Mouse (Mus musculus): Measurements from ENCODE around the gene Zfp65. TPM values are rescaled to one million over a fixed set of nuclear protein-coding genes. Genes with fewer than 3 reads are reported as not detected.
A peak's percentile ranks its signal among the peaks of the same experiment; 100 is the strongest.

The Zfp65 gene
- polyA plus RNA-seq (2014; fragmentation: Nextera tagmentation; extraction: Ambion mirVana) = 2.7 and 3.2 TPM in 2 replicates

DNA sequence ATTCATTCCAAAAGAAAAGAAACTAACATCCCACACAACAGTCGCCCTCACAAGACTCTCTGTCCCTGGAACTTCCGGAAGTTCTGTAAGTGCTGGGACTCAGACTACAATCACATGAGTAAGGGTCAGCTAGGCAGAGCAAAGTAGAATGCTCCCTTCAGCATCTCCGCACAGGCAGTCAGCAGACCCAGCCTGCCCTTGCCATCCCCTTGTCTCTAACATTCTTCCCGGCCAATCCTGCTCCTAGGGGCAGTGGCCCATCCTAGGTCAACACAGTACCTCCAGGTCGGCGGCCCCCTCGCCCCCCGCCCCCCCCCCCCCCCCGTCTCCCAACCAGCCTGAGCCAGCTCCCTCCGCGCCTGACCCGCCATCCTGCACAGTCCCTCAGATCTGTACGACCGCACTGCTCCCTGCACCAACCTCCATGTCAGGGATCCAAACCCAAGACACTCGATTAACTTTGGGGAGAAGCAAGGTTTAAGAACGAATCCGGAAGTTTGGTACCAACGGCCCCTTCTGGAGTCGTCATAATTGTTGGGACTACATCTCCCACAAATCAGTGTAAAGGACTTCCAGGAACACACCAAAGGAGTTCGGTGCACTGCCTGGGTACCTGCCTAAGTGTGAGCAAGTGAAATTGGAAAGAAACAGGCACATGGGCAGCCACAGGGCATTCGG lies at the start of gene Zfp65:
Zfp65 (minus strand) TSS at position 533 of the 678 bp plus-strand sequence.
- DNase-seq (peak; percentile 75), ATAC-seq (ENCODE audit: insufficient read depth) (peak; percentile 87)
- Histone ChIP-seq H3K9me3 (ENCODE audit: low read depth, low read length) (no peaks in the 10 kb centered on the region; the same call in 1 of the 2 replicates), H3K4me1 (ENCODE audit: insufficient read depth) (no peaks in the 10 kb centered on the region), H3K27ac (ENCODE audit: low read depth) (peak within 1 kb of the TSS; percentile 54; the same call in 1 of the 2 replicates), H3K27me3 (ENCODE audit: insufficient read depth, low read length) (no peaks in the 10 kb centered on the region), H3K9ac (peak within 1 kb of the TSS; percentile 65), H3K4me2 (peak within 1 kb of the TSS; percentile 65), H3K4me3 (ENCODE audit: low read depth, low read length) (peak within 1 kb of the TSS; percentile 54), H3K36me3 (ENCODE audit: insufficient read depth) (no peaks in the 10 kb centered on the region)
- 2% methylated on average over 17 of the region's 21 CpGs for WGBS
- TF ChIP-seq CTCF (IDR thresholded peaks at IDR 0.05; ENCODE audit: low read depth) = no peak

DNA sequence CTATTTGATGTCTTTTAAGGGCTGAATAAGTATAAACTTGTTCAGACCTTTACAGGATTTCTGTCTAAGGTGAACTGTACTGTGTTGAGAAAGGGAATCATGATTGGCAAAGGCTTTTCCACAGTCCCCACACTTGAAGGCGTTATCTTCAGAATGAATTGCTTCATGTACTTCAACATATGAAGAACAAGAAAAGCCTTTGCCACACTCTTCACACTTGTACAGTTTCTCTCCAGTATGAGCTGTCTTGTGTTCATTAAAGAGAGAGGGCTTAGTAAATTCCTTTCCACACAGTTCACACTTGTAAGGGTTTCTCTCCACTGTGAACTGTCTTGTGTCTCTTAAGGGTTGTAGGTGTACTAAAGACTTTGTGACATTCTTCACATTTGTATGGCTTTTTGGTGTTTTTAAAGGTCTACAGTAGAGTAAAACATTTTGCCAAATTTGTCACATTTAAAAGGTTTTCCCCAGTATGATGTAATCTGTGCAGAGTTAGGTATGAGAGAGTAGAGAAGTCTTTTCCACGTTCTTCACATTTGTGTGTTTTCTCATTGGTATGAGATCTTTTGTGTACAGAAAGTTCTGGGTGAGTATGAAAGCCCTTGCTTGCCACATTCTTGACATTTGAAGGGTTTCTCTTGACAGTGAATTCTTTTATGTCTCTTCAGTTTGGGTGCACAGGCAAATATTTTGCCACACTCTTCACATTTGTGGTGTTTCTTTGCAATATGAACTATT lies 34.2 kb upstream of the Zfp65 start:
- peak; percentile 81 for ATAC-seq (ENCODE audit: insufficient read depth)
- no peaks in the 10 kb centered on the region for H3K9me3 ChIP-seq (ENCODE audit: low read depth, low read length)
- peak overlapping the region; percentile 43; the same call in 1 of the 2 replicates for H3K27ac ChIP-seq (ENCODE audit: low read depth)
- H3K9ac ChIP-seq = no peak overlapping the region
- no peaks in the 10 kb centered on the region for H3K36me3 ChIP-seq (ENCODE audit: insufficient read depth)
- no peak overlapping the region for H3K4me2 ChIP-seq
- no peaks in the 10 kb centered on the region for H3K4me1 ChIP-seq (ENCODE audit: insufficient read depth)
- DNase-seq = peak; percentile 41
- 55% methylated on average over 2 of the region's 2 CpGs for WGBS
- TF ChIP-seq CTCF (IDR thresholded peaks at IDR 0.05; ENCODE audit: low read depth) = no peak
- H3K27me3 ChIP-seq (ENCODE audit: insufficient read depth, low read length) = no peaks in the 10 kb centered on the region
- H3K4me3 ChIP-seq (ENCODE audit: low read depth, low read length) = no peak overlapping the region

DNA sequence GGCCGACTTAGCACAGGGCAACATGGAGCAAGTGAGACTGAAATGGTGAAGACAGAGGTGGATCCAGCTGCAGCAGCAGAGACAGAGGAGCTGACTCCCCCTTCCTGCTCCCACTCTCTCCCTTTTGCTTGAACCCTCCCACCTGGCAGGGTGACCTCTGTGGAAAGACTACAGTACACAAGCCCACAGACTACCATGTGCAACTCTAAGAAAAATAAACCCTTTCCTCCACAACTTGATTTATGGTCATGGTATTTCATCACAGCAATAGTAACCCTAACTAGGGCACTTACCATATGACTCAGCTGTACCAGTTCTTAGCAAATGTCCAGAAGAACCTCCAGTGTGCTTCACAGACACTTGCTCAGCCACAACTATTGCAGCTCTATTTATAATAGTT lies 31.0 kb upstream of the Zfp65 start:
- H3K27ac ChIP-seq (ENCODE audit: low read depth) = no peak overlapping the region
- no peak overlapping the region for H3K4me3 ChIP-seq (ENCODE audit: low read depth, low read length)
- no peaks in the 10 kb centered on the region for H3K36me3 ChIP-seq (ENCODE audit: insufficient read depth)
- no peak overlapping the region for H3K9ac ChIP-seq
- ATAC-seq (ENCODE audit: insufficient read depth) (no peak), DNase-seq (no peak)
- H3K4me2 ChIP-seq = no peak overlapping the region
- no peaks in the 10 kb centered on the region for H3K4me1 ChIP-seq (ENCODE audit: insufficient read depth)
- no peak for TF ChIP-seq CTCF (IDR thresholded peaks at IDR 0.05; ENCODE audit: low read depth)
- no peaks in the 10 kb centered on the region for H3K27me3 ChIP-seq (ENCODE audit: insufficient read depth, low read length)
- WGBS = 44% methylated on average over 1 of the region's 1 CpGs
- no peaks in the 10 kb centered on the region for H3K9me3 ChIP-seq (ENCODE audit: low read depth, low read length)

DNA sequence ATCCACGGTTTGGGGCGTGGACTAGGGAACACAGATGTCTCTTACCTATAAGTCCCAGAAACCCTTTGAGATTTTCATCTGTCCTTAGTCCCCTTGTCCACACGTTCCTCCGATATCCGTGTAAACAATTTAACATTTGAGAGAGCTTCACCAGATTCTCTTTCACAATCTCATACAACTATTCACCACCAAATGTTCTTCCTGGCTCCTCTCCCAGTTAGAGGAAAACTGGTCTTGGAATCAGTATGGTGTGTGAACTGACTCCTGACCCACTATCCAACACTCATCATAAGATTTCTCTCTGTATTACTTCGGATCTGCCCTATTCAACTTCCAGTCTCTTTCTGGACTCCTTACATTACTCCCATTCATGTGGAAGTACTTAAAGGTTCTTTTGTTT lies 26.8 kb upstream of the Zfp65 start:
- TF ChIP-seq CTCF (IDR thresholded peaks at IDR 0.05; ENCODE audit: low read depth) = no peak
- DNase-seq = no peak
- no peak for ATAC-seq (ENCODE audit: insufficient read depth)
- peak overlapping the region; percentile 61; the same call in 1 of the 2 replicates for H3K4me2 ChIP-seq
- 0 out of 2 replicates have a peak overlapping the region, but pooled peaks have one; percentile 62 for H3K4me3 ChIP-seq (ENCODE audit: low read depth, low read length)
- H3K4me1 ChIP-seq (ENCODE audit: insufficient read depth) = no peaks in the 10 kb centered on the region
- no peaks in the 10 kb centered on the region for H3K27me3 ChIP-seq (ENCODE audit: insufficient read depth, low read length)
- no peak overlapping the region for H3K27ac ChIP-seq (ENCODE audit: low read depth)
- H3K36me3 ChIP-seq (ENCODE audit: insufficient read depth) = no peaks in the 10 kb centered on the region
- no peaks in the 10 kb centered on the region for H3K9me3 ChIP-seq (ENCODE audit: low read depth, low read length)
- WGBS = 72% methylated on average over 6 of the region's 6 CpGs
- no peak overlapping the region for H3K9ac ChIP-seq

DNA sequence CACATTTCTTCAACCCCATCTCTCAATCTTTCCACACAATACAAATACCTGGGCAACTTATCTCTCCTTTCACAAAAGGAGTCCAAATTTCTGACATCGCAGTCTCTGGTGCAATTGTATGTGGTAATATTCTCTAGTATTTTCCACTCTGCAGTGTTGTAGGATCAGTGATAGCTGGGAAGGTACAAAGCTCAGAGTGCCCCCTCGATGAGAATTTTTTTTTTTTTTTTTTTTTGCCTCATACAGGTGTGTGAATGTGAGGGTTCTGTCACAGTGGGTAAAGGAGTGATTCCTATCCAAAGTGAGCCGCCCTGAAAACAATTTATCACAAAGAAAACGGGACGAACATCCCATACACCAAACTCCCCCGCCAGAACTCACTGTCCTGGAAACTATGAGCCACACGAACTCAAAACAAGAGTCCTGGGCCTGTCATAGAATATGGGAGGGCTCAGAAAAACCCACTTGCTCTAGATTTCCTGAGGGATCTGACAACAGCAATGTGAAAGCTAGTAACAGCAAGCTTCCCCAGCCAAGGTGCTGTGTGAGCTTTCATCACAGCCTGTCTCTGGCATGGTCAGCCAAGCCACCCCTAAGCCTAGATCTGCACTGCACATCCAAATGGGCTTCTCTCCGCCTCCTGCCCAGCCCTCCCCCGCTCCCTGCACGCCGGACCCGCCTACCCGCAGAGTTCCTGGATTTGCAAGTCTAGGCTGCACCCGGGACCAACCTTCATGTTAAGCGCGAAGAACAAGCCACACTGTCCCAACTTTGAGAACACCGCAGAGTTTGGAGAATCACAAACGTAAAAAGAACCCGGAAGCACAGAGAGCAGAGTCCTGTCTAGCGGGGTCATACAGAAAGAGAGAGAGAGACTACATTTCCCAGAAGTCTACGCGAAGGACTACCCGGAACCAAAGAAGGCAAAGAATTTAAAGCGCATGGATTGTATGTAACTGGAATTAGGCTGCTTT lies 25.6 kb upstream of the Zfp65 start, which contains the start of gene Zfp85:
Zfp85 (minus strand) TSS at position 896 of the 974 bp plus-strand sequence.
- Histone ChIP-seq H3K9me3 (ENCODE audit: low read depth, low read length) (no peaks in the 10 kb centered on the region), H3K27me3 (ENCODE audit: insufficient read depth, low read length) (no peaks in the 10 kb centered on the region), H3K36me3 (ENCODE audit: insufficient read depth) (no peaks in the 10 kb centered on the region), H3K27ac (ENCODE audit: low read depth) (peak within 1 kb of the TSS; percentile 77), H3K4me1 (ENCODE audit: insufficient read depth) (no peaks in the 10 kb centered on the region), H3K4me2 (peak within 1 kb of the TSS; percentile 61), H3K4me3 (ENCODE audit: low read depth, low read length) (peak within 1 kb of the TSS; percentile 62), H3K9ac (peak within 1 kb of the TSS; percentile 67)
- TF ChIP-seq CTCF (IDR thresholded peaks at IDR 0.05; ENCODE audit: low read depth) = no peak
- 4% methylated on average over 24 of the region's 24 CpGs for WGBS
- ATAC-seq (ENCODE audit: insufficient read depth) (peak; percentile 97), DNase-seq (peak; percentile 84)

DNA sequence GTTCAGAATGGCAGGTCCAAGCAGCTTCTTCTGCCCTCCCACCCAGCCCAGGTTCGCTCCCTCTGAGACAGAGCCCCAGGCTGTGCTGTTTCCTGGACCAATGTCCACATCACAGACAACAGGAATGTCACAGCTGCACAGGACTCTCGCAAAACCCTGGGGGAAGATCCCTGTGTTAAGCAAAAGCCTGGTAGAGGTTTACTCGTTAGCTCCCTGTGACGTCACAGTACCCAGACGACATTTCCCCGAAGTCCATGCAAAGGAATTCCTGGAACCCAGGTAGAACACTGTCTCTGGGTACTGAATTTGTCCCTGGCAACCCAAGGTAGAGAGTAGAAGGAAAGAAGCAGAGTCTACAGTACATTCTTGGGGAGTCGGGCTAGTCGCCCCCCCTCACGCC lies 14.9 kb upstream of the Zfp65 start:
- no peak overlapping the region for H3K9ac ChIP-seq
- ATAC-seq (ENCODE audit: insufficient read depth) (no peak), DNase-seq (no peak)
- no peak overlapping the region for H3K4me2 ChIP-seq
- H3K27ac ChIP-seq (ENCODE audit: low read depth) = no peak overlapping the region
- 85% methylated on average over 9 of the region's 9 CpGs for WGBS
- peaks cover 7% of the 10 kb centered on the region; the same call in 1 of the 2 replicates for H3K9me3 ChIP-seq (ENCODE audit: low read depth, low read length)
- no peak for TF ChIP-seq CTCF (IDR thresholded peaks at IDR 0.05; ENCODE audit: low read depth)
- no peaks in the 10 kb centered on the region for H3K4me1 ChIP-seq (ENCODE audit: insufficient read depth)
- no peak overlapping the region for H3K4me3 ChIP-seq (ENCODE audit: low read depth, low read length)
- H3K36me3 ChIP-seq (ENCODE audit: insufficient read depth) = peaks cover 11% of the 10 kb centered on the region
- H3K27me3 ChIP-seq (ENCODE audit: insufficient read depth, low read length) = no peaks in the 10 kb centered on the region
